Mouse (Mus musculus): Measurements from ENCODE around the gene AA467197. TPM values are rescaled to one million over a fixed set of nuclear protein-coding genes. Genes with fewer than 3 reads are reported as not detected.

The AA467197 gene
- 1.3 and 2.6 TPM in 2 replicates for polyA plus RNA-seq (2015; fragmentation: Nextera tagmentation; extraction: Ambion mirVana)

DNA sequence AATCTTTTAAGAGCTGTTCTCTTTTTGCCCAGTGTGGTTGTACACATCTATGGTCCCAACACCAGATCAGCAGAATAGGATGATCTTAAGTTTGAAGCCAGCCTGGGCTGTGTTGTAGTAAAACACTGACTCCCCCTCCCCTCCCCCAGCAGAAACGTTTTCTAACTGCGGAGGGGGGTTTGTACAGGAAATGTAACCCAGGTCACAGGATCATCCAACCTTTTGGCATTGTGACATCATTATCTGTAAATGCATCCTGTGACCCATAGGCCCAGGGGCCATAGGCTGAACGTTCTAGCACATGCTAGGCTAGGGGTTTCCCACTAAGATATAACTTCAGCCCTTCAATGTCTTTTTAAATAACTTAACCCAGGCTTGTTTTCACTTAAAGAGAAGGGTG lies at the start of gene AA467197:
AA467197 (plus strand) TSS at position 301 of the 400 bp plus-strand sequence.
- DNase-seq (ENCODE audit: low spot score) (no peak), ATAC-seq (no peak)
- Histone ChIP-seq H3K27me3 (replicated peaks; ENCODE audit: insufficient read depth, low read length) (0 out of 2 replicates have a peak, but pooled peaks cover 5% of the 10 kb centered on the region), H3K9ac (replicated peaks; ENCODE audit: low read depth) (no peak within 1 kb of the TSS), H3K4me2 (replicated peaks; ENCODE audit: low read depth, low read length) (peak within 1 kb of the TSS; percentile 52), H3K9me3 (ENCODE audit: low read length) (no peaks in the 10 kb centered on the region), H3K4me1 (ENCODE audit: insufficient read depth, low read depth, low read length) (no peaks in the 10 kb centered on the region), H3K36me3 (ENCODE audit: insufficient read depth, low read length) (peaks cover 5% of the 10 kb centered on the region; the same call in 1 of the 2 replicates), H3K27ac (ENCODE audit: low read length) (no peak within 1 kb of the TSS), H3K4me3 (ENCODE audit: low read depth, low read length) (0 out of 2 replicates have a peak within 1 kb of the TSS, but pooled peaks have one; percentile 14)
- 42% methylated on average over 3 of the region's 3 CpGs for WGBS
- TF ChIP-seq EP300 (IDR thresholded peaks at IDR 0.05) (no peak), CTCF (IDR thresholded peaks at IDR 0.05) (no peak)

GRCm38 (mm10) chr2:122587861-122588519 lies 48.8 kb upstream of the AA467197 start:
- 83% methylated on average over 8 of the region's 8 CpGs for WGBS
- DNase-seq (ENCODE audit: low spot score) = no peak
- Histone ChIP-seq H3K4me2 (replicated peaks; ENCODE audit: low read depth, low read length) (no peak overlapping the region), H3K4me1 (ENCODE audit: insufficient read depth, low read depth, low read length) (no peaks in the 10 kb centered on the region; the same call in 1 of the 2 replicates), H3K4me3 (ENCODE audit: low read depth, low read length) (no peak overlapping the region), H3K9ac (replicated peaks; ENCODE audit: low read depth) (no peak overlapping the region), H3K27me3 (replicated peaks; ENCODE audit: insufficient read depth, low read length) (no peaks in the 10 kb centered on the region), H3K9me3 (ENCODE audit: low read length) (no peaks in the 10 kb centered on the region), H3K36me3 (ENCODE audit: insufficient read depth, low read length) (no peaks in the 10 kb centered on the region), H3K27ac (ENCODE audit: low read length) (no peak overlapping the region)
- no peak for ATAC-seq
- TF ChIP-seq CTCF (IDR thresholded peaks at IDR 0.05) (no peak), EP300 (IDR thresholded peaks at IDR 0.05) (no peak)

GRCm38 (mm10) chr2:122590351-122590750 lies 46.4 kb upstream of the AA467197 start:
- H3K9me3 ChIP-seq (ENCODE audit: low read length) = no peaks in the 10 kb centered on the region
- DNase-seq (ENCODE audit: low spot score) = no peak
- TF ChIP-seq CTCF (IDR thresholded peaks at IDR 0.05) (no peak), EP300 (IDR thresholded peaks at IDR 0.05) (no peak)
- H3K36me3 ChIP-seq (ENCODE audit: insufficient read depth, low read length) = no peaks in the 10 kb centered on the region
- no peak overlapping the region for H3K4me3 ChIP-seq (ENCODE audit: low read depth, low read length)
- H3K27ac ChIP-seq (ENCODE audit: low read length) = no peak overlapping the region
- H3K4me2 ChIP-seq (replicated peaks; ENCODE audit: low read depth, low read length) = no peak overlapping the region
- 63% methylated on average over 1 of the region's 1 CpGs for WGBS
- H3K4me1 ChIP-seq (ENCODE audit: insufficient read depth, low read depth, low read length) = no peaks in the 10 kb centered on the region
- H3K27me3 ChIP-seq (replicated peaks; ENCODE audit: insufficient read depth, low read length) = no peaks in the 10 kb centered on the region
- H3K9ac ChIP-seq (replicated peaks; ENCODE audit: low read depth) = no peak overlapping the region
- ATAC-seq = no peak

GRCm38 (mm10) chr2:122591213-122591612 lies 45.6 kb upstream of the AA467197 start:
- no peak overlapping the region for H3K4me2 ChIP-seq (replicated peaks; ENCODE audit: low read depth, low read length)
- H3K4me3 ChIP-seq (ENCODE audit: low read depth, low read length) = no peak overlapping the region
- H3K9ac ChIP-seq (replicated peaks; ENCODE audit: low read depth) = no peak overlapping the region
- no peak for DNase-seq (ENCODE audit: low spot score)
- no peaks in the 10 kb centered on the region for H3K27me3 ChIP-seq (replicated peaks; ENCODE audit: insufficient read depth, low read length)
- H3K4me1 ChIP-seq (ENCODE audit: insufficient read depth, low read depth, low read length) = no peaks in the 10 kb centered on the region
- TF ChIP-seq CTCF (IDR thresholded peaks at IDR 0.05) (no peak), EP300 (IDR thresholded peaks at IDR 0.05) (no peak)
- 47% methylated on average over 2 of the region's 2 CpGs for WGBS
- no peak for ATAC-seq
- no peak overlapping the region for H3K27ac ChIP-seq (ENCODE audit: low read length)
- no peaks in the 10 kb centered on the region for H3K36me3 ChIP-seq (ENCODE audit: insufficient read depth, low read length)
- H3K9me3 ChIP-seq (ENCODE audit: low read length) = no peaks in the 10 kb centered on the region

DNA sequence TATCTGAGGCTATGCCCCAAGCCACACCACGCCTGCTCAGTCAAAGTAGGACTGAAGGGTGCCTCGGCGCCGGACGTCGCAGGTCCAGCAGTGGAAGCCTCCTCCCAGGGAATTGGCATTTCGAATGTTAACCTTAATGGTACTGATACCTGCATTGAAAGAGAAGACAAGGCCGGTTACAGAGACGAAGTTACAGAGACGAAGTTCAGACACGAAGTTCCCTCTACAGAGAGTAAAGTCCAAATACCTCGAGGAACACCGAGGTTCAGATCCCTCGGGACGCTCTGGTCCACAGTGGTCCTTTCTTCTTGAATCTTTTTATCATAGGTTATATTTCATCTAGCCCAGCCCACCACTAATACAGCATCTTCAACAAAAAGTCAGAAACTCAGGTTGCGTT lies 41.3 kb upstream of the AA467197 start:
- ATAC-seq = no peak
- TF ChIP-seq EP300 (IDR thresholded peaks at IDR 0.05) (no peak), CTCF (IDR thresholded peaks at IDR 0.05) (no peak)
- no peak overlapping the region for H3K9ac ChIP-seq (replicated peaks; ENCODE audit: low read depth)

DNA sequence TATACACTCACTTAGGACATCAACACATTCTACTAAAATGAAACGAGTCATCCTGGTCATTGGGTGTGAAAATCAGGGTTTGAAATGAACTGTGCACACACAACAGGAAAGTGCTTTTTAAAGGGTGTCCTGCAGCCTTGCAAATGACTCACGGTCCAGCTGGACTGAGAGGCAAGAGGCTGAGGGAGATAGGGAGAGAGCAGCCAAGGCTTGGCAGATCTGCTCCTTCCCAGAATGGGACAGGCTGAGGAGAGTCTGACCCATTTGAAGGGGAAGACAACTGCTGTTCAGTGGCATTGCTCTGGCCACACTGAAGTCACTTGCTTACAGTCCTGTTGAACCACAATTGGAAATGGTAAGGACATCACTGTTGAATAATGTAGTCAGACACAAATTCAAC lies 37.0 kb upstream of the AA467197 start:
- no peaks in the 10 kb centered on the region for H3K27me3 ChIP-seq (replicated peaks; ENCODE audit: insufficient read depth, low read length)
- ATAC-seq (no peak), DNase-seq (ENCODE audit: low spot score) (no peak)
- no peak overlapping the region for H3K4me2 ChIP-seq (replicated peaks; ENCODE audit: low read depth, low read length)
- 70% methylated on average over 2 of the region's 2 CpGs for WGBS
- no peak overlapping the region for H3K4me3 ChIP-seq (ENCODE audit: low read depth, low read length)
- no peaks in the 10 kb centered on the region for H3K4me1 ChIP-seq (ENCODE audit: insufficient read depth, low read depth, low read length)
- H3K9ac ChIP-seq (replicated peaks; ENCODE audit: low read depth) = no peak overlapping the region
- no peak overlapping the region for H3K27ac ChIP-seq (ENCODE audit: low read length)
- H3K36me3 ChIP-seq (ENCODE audit: insufficient read depth, low read length) = no peaks in the 10 kb centered on the region
- H3K9me3 ChIP-seq (ENCODE audit: low read length) = no peaks in the 10 kb centered on the region
- no peak for TF ChIP-seq CTCF (IDR thresholded peaks at IDR 0.05)
- TF ChIP-seq EP300 (IDR thresholded peaks at IDR 0.05) = no peak

More for the DNA sequence above, 41.3 kb upstream of the AA467197 start:
- Histone ChIP-seq H3K27me3 (replicated peaks; ENCODE audit: insufficient read depth, low read length) (no peaks in the 10 kb centered on the region), H3K4me3 (ENCODE audit: low read depth, low read length) (no peak overlapping the region), H3K9me3 (ENCODE audit: low read length) (no peaks in the 10 kb centered on the region), H3K27ac (ENCODE audit: low read length) (no peak overlapping the region), H3K4me1 (ENCODE audit: insufficient read depth, low read depth, low read length) (no peaks in the 10 kb centered on the region), H3K36me3 (ENCODE audit: insufficient read depth, low read length) (no peaks in the 10 kb centered on the region), H3K4me2 (replicated peaks; ENCODE audit: low read depth, low read length) (no peak overlapping the region)
- WGBS = 90% methylated on average over 16 of the region's 16 CpGs
- DNase-seq (ENCODE audit: low spot score) = no peak

Data from lung, postnatal 0 days (tissue).